Mouse (Mus musculus) lung, postnatal 0 days (tissue): ENCODE measurements at regions not wholly inside any gene's neighbourhood (a gene's known extent, or its start where the extent isn't known, plus 50 kb on each side); places are given as distances from the start of the nearest gene placed in this dataset.

Experiments
- ATAC-seq: fragments of 200-750 bp; cut with Nextera tagmentation; 2 replicates; pipeline ENCODE4 v1.8.0; 2017; ENCODE audit warnings: moderate library complexity
- DNase-seq: peaks from one replicate; pipeline ENCODE4 v3.0.0-alpha.2; 2016; ENCODE audit warnings: low spot score
- H3K27ac ChIP-seq: fragments of 300-500 bp; sonication (generic); 2 replicates; pipeline ENCODE4 v1.5.1; 2014; ENCODE audit warnings: antibody characterized with exemption, mild to moderate bottlenecking, low read length, mixed read lengths
- H3K27me3 ChIP-seq: fragments of 300-500 bp; sonication (generic); replicated peaks from 2 replicates; pipeline ENCODE4 v1.6.1; 2014; ENCODE audit warnings: low read length, mixed read lengths; ENCODE audit not compliant: insufficient read depth
- H3K36me3 ChIP-seq: fragments of 300-500 bp; sonication (generic); 2 replicates; pipeline ENCODE4 v1.6.1; 2014; ENCODE audit warnings: low read length, mixed read lengths; ENCODE audit not compliant: insufficient read depth
- H3K4me1 ChIP-seq: fragments of 300-500 bp; sonication (generic); 2 replicates; pipeline ENCODE4 v1.6.1; 2014; ENCODE audit warnings: antibody characterized with exemption, low read depth, low read length, mixed read lengths; ENCODE audit not compliant: insufficient read depth
- H3K4me2 ChIP-seq: fragments of 300-500 bp; sonication (generic); replicated peaks from 2 replicates; pipeline ENCODE4 v1.6.1; 2014; ENCODE audit warnings: low read depth, mild to moderate bottlenecking, low read length, moderate library complexity, mixed read lengths
- H3K4me3 ChIP-seq: fragments of 300-500 bp; sonication (generic); 2 replicates; pipeline ENCODE4 v1.5.1; 2014; ENCODE audit warnings: low read depth, low read length
- H3K9ac ChIP-seq: fragments of 300-500 bp; sonication (generic); replicated peaks from 2 replicates; pipeline ENCODE4 v1.6.1; 2014; ENCODE audit warnings: low read depth, mild to moderate bottlenecking
- H3K9me3 ChIP-seq: fragments of 300-500 bp; sonication (generic); 2 replicates; pipeline ENCODE4 v1.6.1; 2016; ENCODE audit warnings: low read length, mixed read lengths
- CTCF ChIP-seq: IDR thresholded peaks from 2 replicates; pipeline ENCODE4 v1.5.1; 2016; ENCODE audit warnings: antibody characterized with exemption, mild to moderate bottlenecking
- EP300 ChIP-seq: IDR thresholded peaks from 2 replicates; pipeline ENCODE4 v1.6.1; 2016; ENCODE audit warnings: antibody characterized with exemption, mild to moderate bottlenecking, control low read depth
- WGBS: fragments of 180-500 bp; shearing (Covaris S2); extraction: QIAGEN DNeasy Blood & Tissue Kit; methylation state at CpG from one replicate; pipeline ENCODE4 v1.1.7; 2014; 5-methylcytosine and 5-hydroxymethylcytosine counted together

GRCm38 (mm10) chr11:45275170-45275569 is 576.7 kb upstream of the Clint1 start:
- no peak for ATAC-seq
- DNase-seq = no peak

GRCm38 (mm10) chr11:45296772-45297171 is 555.1 kb upstream of the Clint1 start:
- no peaks in the 10 kb centered on the region for H3K27me3 ChIP-seq
- no peak overlapping the region for H3K4me2 ChIP-seq
- ATAC-seq (no peak), DNase-seq (no peak)
- no peak for TF ChIP-seq CTCF
- TF ChIP-seq EP300 = no peak
- H3K36me3 ChIP-seq = no peaks in the 10 kb centered on the region
- no peaks in the 10 kb centered on the region for H3K9me3 ChIP-seq
- no peak overlapping the region for H3K4me3 ChIP-seq
- no peaks in the 10 kb centered on the region for H3K4me1 ChIP-seq
- WGBS = 54% methylated on average over 2 of the region's 2 CpGs
- no peak overlapping the region for H3K9ac ChIP-seq
- no peak overlapping the region for H3K27ac ChIP-seq

More at GRCm38 (mm10) chr11:45275170-45275569, 576.7 kb upstream of the Clint1 start:
- WGBS = 54% methylated on average over 3 of the region's 3 CpGs
- Histone ChIP-seq H3K4me1 (no peaks in the 10 kb centered on the region), H3K36me3 (no peaks in the 10 kb centered on the region), H3K4me3 (no peak overlapping the region), H3K27ac (no peak overlapping the region), H3K9ac (no peak overlapping the region), H3K9me3 (no peaks in the 10 kb centered on the region), H3K4me2 (no peak overlapping the region), H3K27me3 (no peaks in the 10 kb centered on the region)
- no peak for TF ChIP-seq EP300
- TF ChIP-seq CTCF = no peak

- no peaks in the 10 kb centered on the region for H3K4me1 ChIP-seq
- no peak overlapping the region for H3K27ac ChIP-seq
- no peaks in the 10 kb centered on the region for H3K36me3 ChIP-seq
- 85% methylated on average over 6 of the region's 6 CpGs for WGBS
- no peak for TF ChIP-seq CTCF
- no peak for TF ChIP-seq EP300
- ATAC-seq = no peak
- DNase-seq = no peak
- H3K4me2 ChIP-seq = no peak overlapping the region
- H3K9ac ChIP-seq = no peak overlapping the region
- H3K27me3 ChIP-seq = no peaks in the 10 kb centered on the region
- H3K4me3 ChIP-seq = no peak overlapping the region
- H3K9me3 ChIP-seq = no peaks in the 10 kb centered on the region
Measured at GRCm38 (mm10) chr11:45311934-45312333, 539.9 kb upstream of the Clint1 start.

GRCm38 (mm10) chr11:45323766-45324165 is 528.1 kb upstream of the Clint1 start:
- DNase-seq (no peak), ATAC-seq (no peak)
- Histone ChIP-seq H3K9ac (no peak overlapping the region), H3K9me3 (no peaks in the 10 kb centered on the region), H3K27ac (no peak overlapping the region), H3K4me1 (no peaks in the 10 kb centered on the region), H3K4me2 (no peak overlapping the region), H3K27me3 (no peaks in the 10 kb centered on the region), H3K36me3 (no peaks in the 10 kb centered on the region), H3K4me3 (no peak overlapping the region)
- 69% methylated on average over 5 of the region's 5 CpGs for WGBS
- TF ChIP-seq CTCF = no peak
- TF ChIP-seq EP300 = no peak

GRCm38 (mm10) chr11:45330319-45330718 is 521.5 kb upstream of the Clint1 start:
- no peak overlapping the region for H3K9ac ChIP-seq
- no peak for TF ChIP-seq CTCF
- TF ChIP-seq EP300 = no peak
- DNase-seq = no peak
- no peak overlapping the region for H3K27ac ChIP-seq
- no peaks in the 10 kb centered on the region for H3K36me3 ChIP-seq
- H3K4me2 ChIP-seq = no peak overlapping the region
- no peaks in the 10 kb centered on the region for H3K27me3 ChIP-seq
- ATAC-seq = no peak
- H3K4me1 ChIP-seq = no peaks in the 10 kb centered on the region
- no peak overlapping the region for H3K4me3 ChIP-seq
- WGBS = 66% methylated on average over 2 of the region's 2 CpGs
- no peaks in the 10 kb centered on the region for H3K9me3 ChIP-seq

GRCm38 (mm10) chr11:45333756-45334155 is 518.1 kb upstream of the Clint1 start:
- H3K9ac ChIP-seq = no peak overlapping the region
- H3K4me2 ChIP-seq = no peak overlapping the region
- DNase-seq (no peak), ATAC-seq (no peak)
- H3K36me3 ChIP-seq = no peaks in the 10 kb centered on the region
- H3K27me3 ChIP-seq = no peaks in the 10 kb centered on the region
- no peaks in the 10 kb centered on the region for H3K9me3 ChIP-seq
- no peak overlapping the region for H3K4me3 ChIP-seq
- H3K4me1 ChIP-seq = no peaks in the 10 kb centered on the region
- H3K27ac ChIP-seq = no peak overlapping the region
- 50% methylated on average over 3 of the region's 3 CpGs for WGBS
- TF ChIP-seq CTCF = no peak
- no peak for TF ChIP-seq EP300

GRCm38 (mm10) chr11:45349331-45349730 is 502.5 kb upstream of the Clint1 start:
- DNase-seq (no peak), ATAC-seq (no peak)
- H3K9ac ChIP-seq = no peak overlapping the region
- no peaks in the 10 kb centered on the region for H3K36me3 ChIP-seq
- H3K27ac ChIP-seq = no peak overlapping the region
- H3K4me2 ChIP-seq = no peak overlapping the region
- no peaks in the 10 kb centered on the region for H3K4me1 ChIP-seq
- H3K4me3 ChIP-seq = no peak overlapping the region
- TF ChIP-seq CTCF (no peak), EP300 (no peak)
- H3K27me3 ChIP-seq = no peaks in the 10 kb centered on the region
- H3K9me3 ChIP-seq = no peaks in the 10 kb centered on the region
